Mouse (Mus musculus) lung, postnatal 0 days (tissue): ENCODE measurements around the gene Ube2o. TPM values are rescaled to one million over a fixed set of nuclear protein-coding genes. Genes with fewer than 3 reads are reported as not detected.

Source experiments
- ATAC-seq: fragments of 200-750 bp; cut with Nextera tagmentation; 2 replicates; pipeline ENCODE4 v1.8.0; 2017; ENCODE audit warnings: moderate library complexity
- DNase-seq: peaks from one replicate; pipeline ENCODE4 v3.0.0-alpha.2; 2016; ENCODE audit warnings: low spot score
- H3K27ac ChIP-seq: fragments of 300-500 bp; sonication (generic); 2 replicates; pipeline ENCODE4 v1.5.1; 2014; ENCODE audit warnings: antibody characterized with exemption, mild to moderate bottlenecking, low read length, mixed read lengths
- H3K27me3 ChIP-seq: fragments of 300-500 bp; sonication (generic); replicated peaks from 2 replicates; pipeline ENCODE4 v1.6.1; 2014; ENCODE audit warnings: low read length, mixed read lengths; ENCODE audit not compliant: insufficient read depth
- H3K36me3 ChIP-seq: fragments of 300-500 bp; sonication (generic); 2 replicates; pipeline ENCODE4 v1.6.1; 2014; ENCODE audit warnings: low read length, mixed read lengths; ENCODE audit not compliant: insufficient read depth
- H3K4me1 ChIP-seq: fragments of 300-500 bp; sonication (generic); 2 replicates; pipeline ENCODE4 v1.6.1; 2014; ENCODE audit warnings: antibody characterized with exemption, low read depth, low read length, mixed read lengths; ENCODE audit not compliant: insufficient read depth
- H3K4me2 ChIP-seq: fragments of 300-500 bp; sonication (generic); replicated peaks from 2 replicates; pipeline ENCODE4 v1.6.1; 2014; ENCODE audit warnings: low read depth, mild to moderate bottlenecking, low read length, moderate library complexity, mixed read lengths
- H3K4me3 ChIP-seq: fragments of 300-500 bp; sonication (generic); 2 replicates; pipeline ENCODE4 v1.5.1; 2014; ENCODE audit warnings: low read depth, low read length
- H3K9ac ChIP-seq: fragments of 300-500 bp; sonication (generic); replicated peaks from 2 replicates; pipeline ENCODE4 v1.6.1; 2014; ENCODE audit warnings: low read depth, mild to moderate bottlenecking
- H3K9me3 ChIP-seq: fragments of 300-500 bp; sonication (generic); 2 replicates; pipeline ENCODE4 v1.6.1; 2016; ENCODE audit warnings: low read length, mixed read lengths
- CTCF ChIP-seq: IDR thresholded peaks from 2 replicates; pipeline ENCODE4 v1.5.1; 2016; ENCODE audit warnings: antibody characterized with exemption, mild to moderate bottlenecking
- EP300 ChIP-seq: IDR thresholded peaks from 2 replicates; pipeline ENCODE4 v1.6.1; 2016; ENCODE audit warnings: antibody characterized with exemption, mild to moderate bottlenecking, control low read depth
- WGBS: fragments of 180-500 bp; shearing (Covaris S2); extraction: QIAGEN DNeasy Blood & Tissue Kit; methylation state at CpG from one replicate; pipeline ENCODE4 v1.1.7; 2014; 5-methylcytosine and 5-hydroxymethylcytosine counted together
- polyA plus RNA-seq: library from polyadenylated mRNA; unstranded; fragments of >200 nt; fragmentation: Nextera tagmentation; extraction: Ambion mirVana; gene quantifications from 2 replicates; pipeline ENCODE4 v1.2.1, GENCODE M21; 2015

Ube2o gene
- polyA plus RNA-seq, 1 experiment from 2014 or later, result 9.1 TPM

DNA sequence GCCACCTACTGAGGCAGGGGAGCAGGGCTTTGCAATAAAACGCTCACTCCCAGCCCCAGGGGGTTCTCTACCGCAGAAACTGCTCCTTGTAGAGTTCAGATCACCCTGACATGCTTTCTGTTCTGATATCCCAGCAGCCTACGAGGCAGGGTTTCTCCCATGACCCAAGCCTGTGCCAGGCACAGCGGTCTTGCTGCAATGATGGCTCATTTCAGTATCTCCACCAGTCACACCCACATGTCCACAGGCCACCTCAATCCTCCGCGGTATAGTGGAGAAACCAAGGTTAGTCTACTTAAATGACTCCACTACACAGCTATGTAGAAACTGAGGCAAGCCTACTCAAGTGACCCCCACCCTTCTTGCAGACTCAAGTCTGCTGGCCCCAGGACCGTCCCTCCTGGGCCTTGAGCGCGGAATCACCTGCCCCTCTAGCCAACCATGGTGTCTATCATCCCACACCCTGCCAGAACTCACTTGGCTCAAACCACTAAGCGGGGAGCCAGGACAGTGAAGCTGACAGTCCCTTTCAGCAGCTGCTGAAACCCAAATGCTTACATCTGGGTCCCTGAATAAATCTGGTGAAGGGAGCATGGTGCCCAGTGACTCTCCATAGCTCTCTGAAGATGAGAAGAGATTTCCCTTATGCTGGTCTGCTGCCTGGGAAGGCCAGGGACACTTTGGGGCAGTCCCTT, 39.5 kb upstream of the Ube2o start:
- ATAC-seq (no peak), DNase-seq (no peak)
- 57% methylated on average over 10 of the region's 10 CpGs for WGBS
- no peak for TF ChIP-seq CTCF
- no peak for TF ChIP-seq EP300
- no peaks in the 10 kb centered on the region for H3K9me3 ChIP-seq
- peaks cover 74% of the 10 kb centered on the region for H3K4me1 ChIP-seq
- no peak overlapping the region for H3K4me3 ChIP-seq
- H3K9ac ChIP-seq, result no peak overlapping the region
- peak overlapping the region; percentile 92 for H3K27ac ChIP-seq
- no peaks in the 10 kb centered on the region for H3K36me3 ChIP-seq
- H3K4me2 ChIP-seq, result peak overlapping the region; percentile 78
- no peaks in the 10 kb centered on the region for H3K27me3 ChIP-seq

DNA sequence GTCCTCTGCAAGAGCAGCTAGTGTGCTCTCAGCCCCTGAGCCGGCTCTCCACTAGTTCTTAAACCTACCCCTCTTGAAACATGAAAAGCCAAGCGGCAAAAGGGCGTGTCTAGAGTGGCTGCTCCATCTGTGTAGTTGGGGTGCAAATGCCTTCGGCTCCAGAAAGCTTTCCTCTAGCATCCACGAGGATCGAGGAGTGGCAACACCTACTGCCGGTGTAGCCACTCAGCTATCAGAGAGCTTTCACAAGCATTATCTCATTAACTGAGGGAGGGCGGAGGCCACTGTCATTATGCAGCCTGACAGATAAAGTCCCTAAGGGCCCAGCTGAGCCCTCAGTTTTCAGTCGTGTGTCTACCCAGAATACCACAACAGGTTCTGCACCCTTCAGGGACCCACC, 38.8 kb upstream of the Ube2o start:
- Histone ChIP-seq H3K36me3 (no peaks in the 10 kb centered on the region), H3K9me3 (no peaks in the 10 kb centered on the region), H3K4me3 (no peak overlapping the region), H3K4me1 (peaks cover 80% of the 10 kb centered on the region), H3K9ac (no peak overlapping the region), H3K27ac (peak overlapping the region; percentile 92), H3K4me2 (peak overlapping the region; percentile 78), H3K27me3 (no peaks in the 10 kb centered on the region)
- 31% methylated on average over 9 of the region's 9 CpGs for WGBS
- peak; percentile 2; the same call in 1 of the 2 replicates for ATAC-seq
- peak; percentile 85 for DNase-seq
- no peak for TF ChIP-seq CTCF
- no peak for TF ChIP-seq EP300

DNA sequence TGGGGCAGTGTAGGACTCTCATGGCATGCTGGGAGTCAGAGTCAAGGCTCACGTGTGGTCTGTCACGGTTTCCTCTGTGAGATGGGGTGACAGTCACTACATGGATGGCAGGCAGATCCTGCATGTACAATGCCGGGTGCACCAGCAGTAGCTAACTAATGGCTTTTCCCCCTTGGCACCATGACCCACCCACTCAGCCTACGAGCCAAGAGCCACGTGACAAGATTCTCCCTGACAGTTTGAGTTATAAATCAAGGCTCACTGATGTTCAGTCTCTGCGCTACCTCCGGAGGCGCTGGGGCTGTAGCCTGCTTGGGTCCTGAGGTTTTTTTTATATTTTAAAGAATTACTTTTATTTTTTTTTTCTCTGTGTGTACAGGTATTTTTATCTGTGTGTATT, 38.3 kb upstream of the Ube2o start:
- no peak for DNase-seq
- 42% methylated on average over 8 of the region's 8 CpGs for WGBS
- peak overlapping the region; percentile 78; the same call in 1 of the 2 replicates for H3K4me2 ChIP-seq

DNA sequence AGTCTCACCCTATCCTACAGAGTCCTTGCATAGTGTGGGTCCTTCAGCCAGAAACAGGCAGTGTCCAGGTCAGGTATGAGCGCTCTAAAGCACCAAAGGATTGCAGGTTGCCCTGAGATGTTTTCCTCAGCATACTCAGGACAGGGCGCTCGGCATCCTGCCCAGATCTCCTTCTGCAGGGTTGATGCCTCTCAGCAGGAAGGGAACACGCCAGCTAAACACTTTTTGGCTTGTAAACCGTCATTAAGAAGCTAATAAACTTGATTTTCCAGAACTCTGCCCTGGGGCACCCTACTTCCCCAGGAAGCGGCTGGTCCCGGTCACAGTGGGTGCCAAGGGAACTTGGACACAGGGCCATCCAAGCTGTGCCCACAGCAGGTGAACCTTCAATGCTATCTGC, 37.9 kb upstream of the Ube2o start:
- Histone ChIP-seq H3K4me3 (no peak overlapping the region), H3K9ac (no peak overlapping the region), H3K36me3 (no peaks in the 10 kb centered on the region), H3K9me3 (no peaks in the 10 kb centered on the region), H3K27me3 (no peaks in the 10 kb centered on the region), H3K4me1 (peaks cover 79% of the 10 kb centered on the region), H3K27ac (peak overlapping the region; percentile 92), H3K4me2 (peak overlapping the region; percentile 25; the same call in 1 of the 2 replicates)
- TF ChIP-seq EP300 (no peak), CTCF (no peak)
- ATAC-seq (no peak), DNase-seq (peak; percentile 82)
- 46% methylated on average over 7 of the region's 7 CpGs for WGBS

More for the DNA sequence above, 38.3 kb upstream of the Ube2o start:
- H3K4me3 ChIP-seq, result no peak overlapping the region
- no peaks in the 10 kb centered on the region for H3K9me3 ChIP-seq
- no peaks in the 10 kb centered on the region for H3K36me3 ChIP-seq
- peaks cover 82% of the 10 kb centered on the region for H3K4me1 ChIP-seq
- peak overlapping the region; percentile 92 for H3K27ac ChIP-seq
- TF ChIP-seq CTCF (no peak), EP300 (no peak)
- H3K27me3 ChIP-seq, result no peaks in the 10 kb centered on the region
- no peak overlapping the region for H3K9ac ChIP-seq
- no peak for ATAC-seq

DNA sequence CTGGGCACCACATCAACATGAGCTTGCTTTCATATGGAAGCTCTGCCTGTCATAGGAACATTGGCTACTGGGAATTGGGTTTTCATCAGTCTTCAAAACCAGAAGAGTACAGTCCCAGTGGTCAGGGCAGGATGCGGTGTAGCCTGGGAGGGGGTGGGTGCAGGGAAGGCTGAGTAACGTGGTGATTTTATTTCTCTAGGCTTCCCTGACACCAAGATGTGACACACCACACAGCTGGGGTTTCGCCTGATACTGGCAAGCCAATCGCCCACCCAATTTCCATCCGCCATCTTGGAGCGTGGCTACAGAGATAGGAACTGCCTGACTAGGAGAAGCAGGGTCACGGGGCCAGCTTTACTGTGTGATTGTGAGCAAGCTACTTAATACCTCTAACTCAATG, 37.4 kb upstream of the Ube2o start:
- H3K9me3 ChIP-seq, result no peaks in the 10 kb centered on the region
- H3K4me2 ChIP-seq, result peak overlapping the region; percentile 25; the same call in 1 of the 2 replicates
- peak overlapping the region; percentile 92 for H3K27ac ChIP-seq
- no peak overlapping the region for H3K4me3 ChIP-seq
- ATAC-seq (no peak), DNase-seq (no peak)
- H3K36me3 ChIP-seq, result no peaks in the 10 kb centered on the region
- WGBS, result 87% methylated on average over 7 of the region's 7 CpGs
- TF ChIP-seq CTCF, result no peak
- no peak for TF ChIP-seq EP300
- H3K9ac ChIP-seq, result no peak overlapping the region
- H3K4me1 ChIP-seq, result peaks cover 79% of the 10 kb centered on the region
- H3K27me3 ChIP-seq, result no peaks in the 10 kb centered on the region

DNA sequence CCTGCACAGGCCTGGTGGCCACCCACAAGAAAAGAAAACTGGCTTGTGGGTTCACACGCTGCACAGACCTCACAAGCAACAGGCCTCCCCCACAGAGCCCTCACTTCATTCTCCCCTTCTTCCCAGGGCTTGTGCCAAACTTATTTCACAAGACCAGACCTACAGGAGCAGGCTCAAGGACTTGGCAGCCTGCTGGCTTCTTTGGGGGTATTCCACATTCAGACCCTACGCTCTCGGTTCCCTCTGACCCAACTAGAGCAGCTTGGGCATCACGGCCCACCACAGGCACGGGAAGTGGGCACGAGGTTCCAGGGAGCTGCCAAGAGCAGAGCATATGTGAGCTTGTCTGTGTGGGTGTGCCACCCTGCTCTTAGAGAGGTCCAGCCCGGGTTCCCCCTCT, 36.4 kb upstream of the Ube2o start:
- H3K27ac ChIP-seq, result peak overlapping the region; percentile 92
- H3K27me3 ChIP-seq, result no peaks in the 10 kb centered on the region
- peak overlapping the region; percentile 14; the same call in 1 of the 2 replicates for H3K4me2 ChIP-seq
- 54% methylated on average over 7 of the region's 7 CpGs for WGBS
- peak; percentile 82 for DNase-seq
- H3K4me1 ChIP-seq, result peaks cover 70% of the 10 kb centered on the region
- no peaks in the 10 kb centered on the region for H3K9me3 ChIP-seq
- no peak overlapping the region for H3K9ac ChIP-seq
- H3K4me3 ChIP-seq, result no peak overlapping the region
- 0 out of 2 replicates have a peak, but pooled peaks have one; percentile 40 for TF ChIP-seq EP300
- TF ChIP-seq CTCF, result no peak
- no peaks in the 10 kb centered on the region for H3K36me3 ChIP-seq
- ATAC-seq, result no peak
